Mouse (Mus musculus): Measurements from ENCODE around the gene Hsd11b1.

DNA sequence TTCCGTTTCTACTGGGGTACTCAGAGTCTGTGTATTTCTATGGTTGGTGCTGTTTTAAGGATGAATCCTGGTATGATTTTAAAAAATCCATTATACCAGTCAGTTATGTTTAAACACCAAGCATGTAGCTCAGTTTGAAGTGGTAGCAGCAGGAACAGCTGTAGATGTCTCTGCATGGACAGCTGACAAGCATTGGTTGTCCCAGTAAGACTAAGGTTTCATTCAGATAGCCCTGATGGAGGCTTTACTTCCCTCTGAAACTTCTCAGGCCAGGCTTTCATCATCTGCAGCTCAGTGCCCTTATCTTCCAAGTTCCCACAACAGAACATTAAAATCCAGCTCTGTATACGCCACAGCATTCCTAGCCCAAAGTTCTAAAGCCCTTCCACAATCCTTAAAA lies 31.1 kb downstream of the Hsd11b1 start:
- TF ChIP-seq CTCF (IDR thresholded peaks at IDR 0.05; ENCODE audit: control insufficient read depth, insufficient read depth, insufficient read length) (no peak), MYOG (IDR thresholded peaks at IDR 0.05; ENCODE audit: control insufficient read depth, extremely low read depth, insufficient read length) (no peak)
